Mouse (Mus musculus) monocyte, adult 5-6 weeks (primary cell): ENCODE results near the gene Rpl9. TPM values are rescaled to one million over a fixed set of nuclear protein-coding genes. Genes with fewer than 3 reads are reported as not detected.

Source experiments
- ATAC-seq: fragments of 153-309, 156-312 bp; replicated peaks from 2 replicates; pipeline ENCODE4 v1.8.0; 2017; ENCODE audit warnings: mild to moderate bottlenecking; ENCODE audit not compliant: low TSS enrichment, insufficient number of reproducible peaks, severe bottlenecking, poor library complexity, low FRiP score
- total RNA-seq: library from RNA; stranded (forward); fragments of 200-1000, 200-491, 200-594 nt; gene quantifications from 3 replicates; pipeline ENCODE4 v1.2.3, GENCODE M21; 2017

The Rpl9 gene
- 1,257 to 1,765 TPM (median 1,722 TPM) in 3 replicates for total RNA-seq

DNA sequence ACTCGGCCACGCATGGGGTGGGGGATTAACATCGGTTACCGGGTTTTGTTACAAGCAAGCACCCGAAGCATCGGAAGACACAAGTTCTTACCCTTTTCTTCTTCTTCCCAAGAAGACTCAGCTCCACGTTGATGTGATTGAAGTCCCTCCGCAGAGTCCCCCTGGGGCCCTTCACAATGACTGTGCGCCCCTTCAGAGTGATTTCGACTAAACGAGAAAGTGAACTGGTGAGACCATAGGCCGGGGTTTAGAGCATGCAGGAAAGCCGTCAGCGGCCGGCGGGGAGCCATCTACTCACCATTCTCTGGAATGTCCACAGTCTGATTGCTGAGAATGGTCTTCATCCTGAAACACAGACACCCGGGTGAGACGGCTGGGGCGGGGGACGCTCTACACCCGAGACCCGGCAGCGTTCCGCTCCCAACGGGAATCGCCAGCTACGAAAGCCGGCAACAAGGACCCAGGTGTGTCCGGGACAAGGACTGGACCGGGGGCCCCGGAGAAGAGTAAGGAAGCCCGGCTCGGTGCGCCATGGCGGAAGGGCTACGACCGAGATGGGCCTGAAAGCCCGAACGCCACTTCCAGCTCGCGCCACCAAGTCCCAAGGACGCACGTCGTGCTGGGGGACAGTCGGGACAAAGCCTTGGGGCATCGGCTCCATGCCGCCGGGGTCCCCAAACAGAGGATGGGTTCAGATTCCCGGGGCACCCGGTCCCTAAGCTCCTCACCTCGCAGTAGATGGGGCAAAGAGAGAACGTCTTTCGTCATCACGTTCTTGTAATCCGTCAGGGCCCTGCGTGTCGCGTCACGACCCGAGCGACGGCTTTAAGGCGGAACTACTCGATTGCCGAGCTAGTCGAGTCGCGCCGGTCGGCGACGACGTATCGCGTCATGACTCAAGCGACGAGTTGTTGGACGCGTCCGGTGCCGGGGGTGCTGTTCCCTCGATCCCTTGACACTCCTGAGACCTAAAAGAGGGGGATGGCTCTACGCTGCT is at the start of gene Rpl9, which contains the start of gene Lias:
TSS of gene Rpl9 (minus strand) at position 797 of the 997 bp plus-strand sequence.
TSS of gene Lias (plus strand) at position 850 of the 997 bp plus-strand sequence.
- ATAC-seq: peak; percentile 98

- ATAC-seq: no peak
Measured at GRCm38 (mm10) chr5:65438041-65438440, 46.8 kb upstream of the Rpl9 start.

DNA sequence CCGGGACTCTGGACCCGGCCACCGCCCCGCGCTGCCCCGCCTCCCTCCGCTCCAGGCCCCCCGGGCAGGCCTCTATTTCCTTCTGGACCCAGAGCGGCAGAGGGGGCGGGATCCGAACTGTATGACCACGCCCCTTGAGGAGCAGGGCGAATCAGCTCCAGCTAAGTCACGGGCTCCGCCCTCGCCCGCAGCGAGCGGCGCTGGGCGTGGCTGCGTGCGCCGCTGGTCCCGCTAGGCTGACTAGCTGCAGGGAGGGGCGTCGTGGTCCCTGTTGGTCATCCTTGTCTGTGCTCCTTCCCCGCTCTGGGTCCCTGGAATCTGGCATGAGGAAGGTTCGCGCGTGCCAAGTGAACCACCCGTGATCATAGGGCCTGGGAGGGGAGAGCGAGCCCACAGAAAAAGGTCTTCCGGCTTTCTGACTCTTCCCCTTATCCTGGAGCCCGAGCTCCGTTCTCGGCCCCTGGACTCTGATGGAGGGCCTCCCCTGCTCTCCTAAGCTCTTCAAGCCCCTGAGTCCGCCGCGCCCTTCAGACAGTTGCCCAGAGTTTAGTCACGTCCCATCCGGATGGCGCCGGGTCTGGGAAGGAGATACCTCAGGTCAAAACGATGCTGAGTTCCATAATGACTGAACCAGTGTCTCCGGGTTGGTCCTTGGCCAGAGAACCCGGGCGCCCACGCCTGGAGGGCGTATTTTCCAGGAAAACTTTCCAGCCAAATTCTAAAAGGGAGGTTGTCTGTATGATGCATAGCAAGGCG is 44.7 kb upstream of the Rpl9 start, which contains the start of gene Ugdh:
TSS of gene Ugdh (minus strand) at position 144 of the 756 bp plus-strand sequence.
- peak; percentile 96 for ATAC-seq

- ATAC-seq: no peak
Measured at GRCm38 (mm10) chr5:65435363-65435805, 44.1 kb upstream of the Rpl9 start.

GRCm38 (mm10) chr5:65434471-65435362 is 43.5 kb upstream of the Rpl9 start:
- no peak for ATAC-seq

DNA sequence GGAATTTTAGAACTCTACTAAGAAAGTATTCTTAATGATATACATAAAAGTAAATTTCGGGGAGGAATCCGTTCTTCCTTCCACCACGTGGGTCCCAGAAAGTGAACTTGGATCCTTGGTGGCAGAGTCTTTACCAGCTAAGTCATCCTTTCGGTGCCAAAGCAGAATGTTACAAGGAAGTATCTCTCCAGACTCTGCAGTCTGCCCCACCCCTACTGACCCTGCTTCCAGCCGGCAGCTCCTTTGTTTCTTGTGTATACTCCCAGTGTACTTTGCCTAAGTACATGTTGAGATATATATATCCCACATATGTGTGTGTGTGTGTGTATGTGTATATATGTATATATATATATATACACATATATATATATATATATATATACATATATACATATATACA is 38.2 kb upstream of the Rpl9 start:
- no peak for ATAC-seq

GRCm38 (mm10) chr5:65428321-65428720 is 37.1 kb upstream of the Rpl9 start:
- no peak for ATAC-seq

DNA sequence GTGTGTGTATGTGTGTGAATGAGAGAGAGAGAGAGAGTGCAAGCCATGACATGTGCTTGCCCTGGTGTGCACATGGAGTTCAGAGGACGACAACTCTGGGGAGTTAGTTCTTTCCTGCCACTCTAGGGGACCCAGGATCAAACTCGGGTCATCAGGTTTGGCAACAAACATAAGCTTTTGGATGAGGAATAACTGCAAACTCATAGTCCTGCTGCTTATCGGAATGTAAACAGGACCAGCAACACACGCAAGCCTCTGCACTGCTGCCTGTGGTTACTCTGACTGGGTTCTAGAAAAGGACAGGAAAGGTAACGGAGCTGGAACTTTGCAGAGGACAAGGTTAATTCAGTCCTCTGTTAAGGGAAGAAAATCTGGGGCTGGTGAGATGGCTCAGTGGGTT is 34.0 kb upstream of the Rpl9 start:
- ATAC-seq: no peak

DNA sequence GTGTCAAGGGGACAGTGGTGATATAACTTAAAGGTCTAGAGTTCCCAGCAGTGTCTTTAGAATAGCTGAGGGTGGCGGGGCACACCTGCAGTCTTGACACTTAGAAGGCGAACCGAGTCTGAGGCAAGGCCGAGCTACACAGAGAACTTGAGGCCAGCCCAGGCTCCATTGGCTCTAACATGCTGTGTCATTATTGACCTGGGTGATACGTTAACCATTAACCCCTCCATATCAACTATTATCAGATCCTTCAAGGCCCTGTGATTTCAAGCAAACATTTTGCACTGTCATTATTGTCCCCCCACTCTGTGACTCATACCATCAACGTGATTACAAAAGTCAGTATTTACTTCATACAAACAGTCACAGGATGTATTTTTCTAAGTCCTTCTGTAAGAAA is 33.0 kb upstream of the Rpl9 start:
- no peak for ATAC-seq

DNA sequence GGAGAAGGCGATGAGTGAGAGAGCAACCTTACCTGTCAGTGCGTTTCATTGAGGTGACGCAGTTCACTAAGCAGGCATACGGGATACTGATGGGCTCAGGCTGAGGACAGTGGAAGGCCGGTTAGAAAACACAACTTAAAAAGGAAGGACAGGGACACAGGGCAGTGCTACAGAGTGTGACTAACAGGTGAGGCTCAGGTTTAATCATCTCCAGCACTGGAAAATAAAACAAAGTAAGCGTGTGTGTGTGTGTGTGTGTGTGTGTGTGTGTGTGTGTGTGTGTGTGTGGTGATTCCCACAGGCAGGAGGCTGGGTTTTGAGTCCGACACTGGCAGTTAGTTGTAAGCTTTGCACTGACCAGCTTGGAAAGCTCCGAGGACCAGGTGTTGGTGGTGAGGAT is 31.6 kb upstream of the Rpl9 start:
- ATAC-seq: no peak

- no peak for ATAC-seq
Measured at GRCm38 (mm10) chr5:65420822-65421221, 29.6 kb upstream of the Rpl9 start.

GRCm38 (mm10) chr5:65419136-65419535 is 27.9 kb upstream of the Rpl9 start:
- ATAC-seq: no peak

- ATAC-seq: no peak
Measured at GRCm38 (mm10) chr5:65415653-65416458, 24.6 kb upstream of the Rpl9 start.

- no peak for ATAC-seq
Measured at GRCm38 (mm10) chr5:65407989-65408388, 16.7 kb upstream of the Rpl9 start.

- peak; percentile 92 for ATAC-seq
Measured at GRCm38 (mm10) chr5:65401251-65401994, 10.2 kb upstream of the Rpl9 start.

GRCm38 (mm10) chr5:65394425-65394824 is 3.2 kb upstream of the Rpl9 start:
- ATAC-seq: no peak

- no peak for ATAC-seq
Measured at GRCm38 (mm10) chr5:65391753-65392152, 509 bp upstream of the Rpl9 start.
